Mouse (Mus musculus): ENCODE measurements around the gene Tgm1.

- TF ChIP-seq CTCF (IDR thresholded peaks at IDR 0.05; ENCODE audit: low read depth), result peak; percentile 91
- peak; percentile 12 for TF ChIP-seq EP300 (IDR thresholded peaks at IDR 0.05; ENCODE audit: low read depth)
These were observed 32.3 kb downstream of the Tgm1 start, which contains the start of gene Tinf2 for GRCm38 (mm10) chr14:55681160-55682117.
